Mouse (Mus musculus): ENCODE results near the gene Prrt1. TPM values are rescaled to one million over a fixed set of nuclear protein-coding genes. Genes with fewer than 3 reads are reported as not detected.

The Prrt1 gene
- total and polyA plus RNA-seq, 2 experiments from 2014 or later, result 7.3 to 8.1 TPM

GRCm38 (mm10) chr17:34604511-34605237 is 24.7 kb upstream of the Prrt1 start:
- peak overlapping the region; percentile 93 for H3K27ac ChIP-seq
- H3K36me3 ChIP-seq (ENCODE audit: insufficient read depth, low read length), result peaks cover 9% of the 10 kb centered on the region; the same call in 1 of the 2 replicates
- no peak for TF ChIP-seq CTCF (IDR thresholded peaks at IDR 0.05; ENCODE audit: low read depth)
- peak; percentile 18 for DNase-seq (ENCODE audit: low spot score)
- peak overlapping the region; percentile 77 for H3K4me3 ChIP-seq (ENCODE audit: low read length)
- no peaks in the 10 kb centered on the region for H3K27me3 ChIP-seq (ENCODE audit: insufficient read depth, low read length)
- H3K9me3 ChIP-seq (ENCODE audit: low read length), result no peaks in the 10 kb centered on the region
- H3K9ac ChIP-seq (replicated peaks; ENCODE audit: low read length), result peak overlapping the region; percentile 92
- no peak for ATAC-seq
- 22% methylated on average over 24 of the region's 24 CpGs for WGBS
- peak overlapping the region; percentile 72 for H3K4me2 ChIP-seq (ENCODE audit: low read depth, low read length)
- H3K4me1 ChIP-seq (ENCODE audit: insufficient read depth, low read length), result peaks cover 24% of the 10 kb centered on the region

GRCm38 (mm10) chr17:34605609-34606008 is 23.7 kb upstream of the Prrt1 start:
- H3K27me3 ChIP-seq (ENCODE audit: insufficient read depth, low read length), result no peaks in the 10 kb centered on the region
- peak overlapping the region; percentile 77 for H3K4me3 ChIP-seq (ENCODE audit: low read length)
- ATAC-seq, result peak; percentile 57
- peak overlapping the region; percentile 92 for H3K9ac ChIP-seq (replicated peaks; ENCODE audit: low read length)
- peaks cover 3% of the 10 kb centered on the region; the same call in 1 of the 2 replicates for H3K36me3 ChIP-seq (ENCODE audit: insufficient read depth, low read length)
- TF ChIP-seq CTCF (IDR thresholded peaks at IDR 0.05; ENCODE audit: low read depth), result no peak
- H3K27ac ChIP-seq, result peak overlapping the region; percentile 93
- under 1% methylated on average over 23 of the region's 30 CpGs for WGBS
- no peaks in the 10 kb centered on the region for H3K9me3 ChIP-seq (ENCODE audit: low read length)
- peaks cover 24% of the 10 kb centered on the region for H3K4me1 ChIP-seq (ENCODE audit: insufficient read depth, low read length)
- H3K4me2 ChIP-seq (ENCODE audit: low read depth, low read length), result peak overlapping the region; percentile 72
- DNase-seq (ENCODE audit: low spot score), result peak; percentile 96

DNA sequence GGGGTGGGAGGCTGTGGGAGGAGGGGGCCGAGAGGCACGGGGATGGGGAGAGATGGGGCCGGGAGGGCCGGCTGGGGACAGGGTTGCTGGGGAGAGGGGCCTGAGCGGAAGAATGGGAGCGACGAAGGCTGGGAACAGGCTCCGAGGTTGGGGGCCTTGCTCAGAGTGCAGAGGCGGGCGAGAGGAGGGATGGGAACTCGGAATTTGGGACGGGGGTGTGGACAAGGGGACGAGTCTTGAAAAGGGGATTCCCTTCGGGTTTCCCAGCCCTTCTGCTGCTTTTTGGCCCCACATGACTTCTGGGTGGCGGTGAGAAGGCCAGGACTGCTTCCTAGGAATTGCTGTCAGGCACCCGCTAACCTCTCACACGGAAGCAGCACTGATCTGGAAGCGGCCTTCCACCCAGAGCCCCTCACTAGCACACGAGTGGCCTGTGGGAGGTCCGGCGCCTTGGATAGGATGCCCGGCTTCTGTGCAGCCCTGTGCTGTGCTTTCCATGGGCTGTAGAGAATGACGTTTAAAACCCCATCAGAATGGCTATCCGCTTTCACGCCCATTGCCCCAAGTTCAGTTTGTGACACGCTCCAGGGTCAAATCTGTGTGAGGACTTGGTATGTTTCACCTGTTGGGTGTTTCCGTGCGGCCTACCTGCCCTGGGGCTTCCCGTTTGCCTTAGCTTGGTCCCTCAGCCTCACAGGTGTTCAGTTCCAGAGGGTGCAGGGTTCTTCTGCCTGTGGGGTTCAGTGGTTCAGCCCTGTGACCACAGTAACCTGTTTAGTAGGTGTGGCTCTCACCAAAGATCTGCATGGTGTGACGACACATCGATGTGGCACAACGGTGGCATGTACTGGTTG is 22.9 kb upstream of the Prrt1 start:
- no peak for TF ChIP-seq CTCF (IDR thresholded peaks at IDR 0.05; ENCODE audit: low read depth)
- DNase-seq (ENCODE audit: low spot score), result peak; percentile 15
- peaks cover 24% of the 10 kb centered on the region for H3K4me1 ChIP-seq (ENCODE audit: insufficient read depth, low read length)

GRCm38 (mm10) chr17:34607997-34608396 is 21.3 kb upstream of the Prrt1 start:
- H3K9ac ChIP-seq (replicated peaks; ENCODE audit: low read length), result 0 out of 2 replicates have a peak overlapping the region, but pooled peaks have one; percentile 6
- no peaks in the 10 kb centered on the region for H3K27me3 ChIP-seq (ENCODE audit: insufficient read depth, low read length)
- H3K9me3 ChIP-seq (ENCODE audit: low read length), result no peaks in the 10 kb centered on the region
- peaks cover 24% of the 10 kb centered on the region for H3K36me3 ChIP-seq (ENCODE audit: insufficient read depth, low read length)
- ATAC-seq (no peak), DNase-seq (ENCODE audit: low spot score) (no peak)
- no peak for TF ChIP-seq CTCF (IDR thresholded peaks at IDR 0.05; ENCODE audit: low read depth)
- no peak overlapping the region for H3K4me3 ChIP-seq (ENCODE audit: low read length)
- H3K4me2 ChIP-seq (ENCODE audit: low read depth, low read length), result no peak overlapping the region
- 74% methylated on average over 7 of the region's 7 CpGs for WGBS
- H3K27ac ChIP-seq, result no peak overlapping the region
- H3K4me1 ChIP-seq (ENCODE audit: insufficient read depth, low read length), result peaks cover 17% of the 10 kb centered on the region

More for the DNA sequence above, 22.9 kb upstream of the Prrt1 start:
- H3K27ac ChIP-seq, result peak overlapping the region; percentile 93
- H3K4me3 ChIP-seq (ENCODE audit: low read length), result peak overlapping the region; percentile 77
- no peak for ATAC-seq
- 15% methylated on average over 32 of the region's 32 CpGs for WGBS
- H3K4me2 ChIP-seq (ENCODE audit: low read depth, low read length), result peak overlapping the region; percentile 72
- H3K27me3 ChIP-seq (ENCODE audit: insufficient read depth, low read length), result no peaks in the 10 kb centered on the region
- H3K9ac ChIP-seq (replicated peaks; ENCODE audit: low read length), result peak overlapping the region; percentile 92
- peaks cover 8% of the 10 kb centered on the region for H3K36me3 ChIP-seq (ENCODE audit: insufficient read depth, low read length)
- no peaks in the 10 kb centered on the region for H3K9me3 ChIP-seq (ENCODE audit: low read length)

DNA sequence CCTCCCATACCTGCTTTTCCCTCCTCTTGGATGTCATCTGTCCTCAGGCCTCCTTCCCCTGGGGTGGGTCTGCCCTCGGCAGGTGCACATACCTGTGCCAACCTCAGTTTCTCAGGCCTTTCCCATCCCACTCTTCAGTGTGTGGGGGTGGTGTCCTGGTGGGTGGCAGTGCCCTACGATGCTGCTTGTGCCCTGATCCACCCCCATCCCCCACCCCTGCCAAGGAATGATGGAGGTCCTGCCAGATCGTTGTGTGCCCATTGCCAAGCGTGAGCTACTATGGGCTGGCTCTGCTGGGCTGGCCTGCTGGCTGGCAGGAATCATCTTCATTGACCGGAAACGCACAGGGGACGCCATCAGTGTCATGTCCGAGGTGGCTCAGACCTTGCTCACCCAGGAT is 18.3 kb upstream of the Prrt1 start:
- Histone ChIP-seq H3K36me3 (ENCODE audit: insufficient read depth, low read length) (peaks cover 33% of the 10 kb centered on the region), H3K9ac (replicated peaks; ENCODE audit: low read length) (no peak overlapping the region), H3K4me2 (ENCODE audit: low read depth, low read length) (no peak overlapping the region), H3K4me1 (ENCODE audit: insufficient read depth, low read length) (peaks cover 7% of the 10 kb centered on the region; the same call in 1 of the 2 replicates), H3K27ac (no peak overlapping the region), H3K9me3 (ENCODE audit: low read length) (no peaks in the 10 kb centered on the region), H3K4me3 (ENCODE audit: low read length) (no peak overlapping the region), H3K27me3 (ENCODE audit: insufficient read depth, low read length) (no peaks in the 10 kb centered on the region)
- 90% methylated on average over 8 of the region's 8 CpGs for WGBS
- DNase-seq (ENCODE audit: low spot score), result no peak
- no peak for TF ChIP-seq CTCF (IDR thresholded peaks at IDR 0.05; ENCODE audit: low read depth)
- no peak for ATAC-seq

- Histone ChIP-seq H3K9me3 (ENCODE audit: low read length) (no peaks in the 10 kb centered on the region), H3K36me3 (ENCODE audit: insufficient read depth, low read length) (peaks cover 40% of the 10 kb centered on the region), H3K4me2 (ENCODE audit: low read depth, low read length) (no peak overlapping the region), H3K27me3 (ENCODE audit: insufficient read depth, low read length) (no peaks in the 10 kb centered on the region), H3K27ac (no peak overlapping the region), H3K4me1 (ENCODE audit: insufficient read depth, low read length) (no peaks in the 10 kb centered on the region), H3K4me3 (ENCODE audit: low read length) (no peak overlapping the region), H3K9ac (replicated peaks; ENCODE audit: low read length) (no peak overlapping the region)
- WGBS, result 85% methylated on average over 11 of the region's 11 CpGs
- no peak for ATAC-seq
- no peak for TF ChIP-seq CTCF (IDR thresholded peaks at IDR 0.05; ENCODE audit: low read depth)
- peak; percentile 1 for DNase-seq (ENCODE audit: low spot score)
Observed at GRCm38 (mm10) chr17:34613054-34613645, 16.2 kb upstream of the Prrt1 start.

Measured in hindbrain, postnatal 0 days (tissue).